Mouse (Mus musculus) limb, embryonic 11.5 days (tissue): ENCODE data around the gene Atf6b. TPM values are rescaled to one million over a fixed set of nuclear protein-coding genes. Genes with fewer than 3 reads are reported as not detected.

ENCODE experiments used
- ATAC-seq: fragments of 200-750 bp; cut with Nextera tagmentation; 2 replicates; pipeline ENCODE4 v1.8.0; 2017; ENCODE audit warnings: low read depth; ENCODE audit not compliant: insufficient number of reproducible peaks, low FRiP score, low TSS enrichment
- DNase-seq: peaks from one replicate; pipeline ENCODE4 v3.0.0-alpha.2; 2015; ENCODE audit warnings: low spot score
- H3K27ac ChIP-seq: fragments of 300-500 bp; sonication (generic); replicated peaks from 2 replicates; pipeline ENCODE4 v1.5.1; 2014; ENCODE audit warnings: low read depth, mild to moderate bottlenecking, low read length
- H3K27me3 ChIP-seq: fragments of 300-500 bp; sonication (generic); 2 replicates; pipeline ENCODE4 v1.6.1; 2014; ENCODE audit warnings: mild to moderate bottlenecking, low read length, mixed read lengths; ENCODE audit not compliant: control insufficient read depth, insufficient read depth
- H3K36me3 ChIP-seq: fragments of 300-500 bp; sonication (generic); 2 replicates; pipeline ENCODE4 v1.6.1; 2014; ENCODE audit warnings: mild to moderate bottlenecking, low read length, moderate library complexity, mixed read lengths; ENCODE audit not compliant: control insufficient read depth, insufficient read depth
- H3K4me1 ChIP-seq: fragments of 300-500 bp; sonication (generic); 2 replicates; pipeline ENCODE4 v1.6.1; 2014; ENCODE audit warnings: low read length, mixed read lengths; ENCODE audit not compliant: control insufficient read depth, insufficient read depth
- H3K4me2 ChIP-seq: fragments of 300-500 bp; sonication (generic); 2 replicates; pipeline ENCODE4 v1.6.1; 2014; ENCODE audit warnings: low read depth, mild to moderate bottlenecking, moderate library complexity; ENCODE audit not compliant: severe bottlenecking
- H3K4me3 ChIP-seq: fragments of 300-500 bp; sonication (generic); 2 replicates; pipeline ENCODE4 v1.5.1; 2014; ENCODE audit warnings: low read depth, low read length
- H3K9ac ChIP-seq: fragments of 300-500 bp; sonication (generic); 2 replicates; pipeline ENCODE4 v1.6.1; 2014; ENCODE audit warnings: mild to moderate bottlenecking, low read length
- H3K9me3 ChIP-seq: fragments of 300-500 bp; sonication (generic); 2 replicates; pipeline ENCODE4 v1.6.1; 2016; ENCODE audit warnings: low read length; ENCODE audit not compliant: control insufficient read depth
- WGBS: fragments of 180-500 bp; shearing (Covaris S2); extraction: QIAGEN DNeasy Blood & Tissue Kit; methylation state at CpG from one replicate; pipeline ENCODE4 v1.1.7; 2014; 5-methylcytosine and 5-hydroxymethylcytosine counted together
- polyA plus RNA-seq: library from polyadenylated mRNA; unstranded; fragments of >200 nt; fragmentation: Nextera tagmentation; extraction: Ambion mirVana; gene quantifications from 2 replicates; pipeline ENCODE4 v1.2.1, GENCODE M21; 2014

The Atf6b gene
- 63.4 and 71.4 TPM in 2 replicates for polyA plus RNA-seq

DNA sequence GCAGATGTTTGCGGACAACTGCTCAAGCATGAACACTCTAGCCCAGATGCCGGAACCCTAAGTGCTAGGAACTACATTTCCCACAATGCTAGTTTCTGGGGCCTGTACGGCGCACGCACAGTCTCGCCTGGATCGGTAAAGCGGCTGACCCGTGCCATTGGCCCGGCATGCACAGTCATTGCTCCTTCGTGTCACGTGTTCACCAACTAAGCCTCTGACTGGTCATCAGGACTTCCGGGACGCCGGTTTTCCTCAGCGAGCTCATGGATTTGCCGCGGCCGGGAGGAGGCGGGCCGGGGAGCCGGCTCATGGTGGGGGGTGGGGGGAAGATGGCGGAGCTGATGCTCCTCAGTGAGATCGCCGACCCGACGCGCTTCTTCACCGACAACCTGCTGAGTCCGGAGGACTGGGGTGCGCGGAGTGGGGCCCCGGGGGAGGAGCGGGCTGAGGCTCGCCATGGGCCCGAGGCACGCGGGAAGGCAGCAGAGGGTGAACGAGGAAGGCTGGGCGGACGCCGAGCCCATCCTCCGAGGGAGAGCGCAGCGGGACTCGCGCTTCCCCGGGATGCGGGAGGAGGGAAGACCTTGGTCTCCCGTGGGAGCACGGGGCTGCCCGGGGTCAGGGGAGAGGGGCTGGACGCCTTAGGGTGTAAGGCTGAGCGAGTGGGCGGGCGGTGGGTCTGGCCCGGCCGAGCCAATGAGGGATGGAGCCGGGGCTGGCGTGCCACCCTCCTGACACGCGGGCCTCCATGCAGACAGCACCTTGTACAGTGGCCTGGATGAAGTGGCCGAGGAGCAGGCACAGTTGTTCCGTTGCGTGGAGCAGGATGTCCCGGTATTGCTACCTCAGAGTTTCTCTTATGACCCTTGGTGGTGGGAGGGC is at the start of gene Atf6b:
Atf6b (plus strand) TSS at position 241 of the 882 bp plus-strand sequence.
- Histone ChIP-seq H3K4me1 (peaks cover 7% of the 10 kb centered on the region; the same call in 1 of the 2 replicates), H3K4me2 (peak within 1 kb of the TSS; percentile 87), H3K27me3 (no peaks in the 10 kb centered on the region), H3K27ac (peak within 1 kb of the TSS; percentile 62), H3K4me3 (peak within 1 kb of the TSS; percentile 97), H3K9me3 (no peaks in the 10 kb centered on the region), H3K9ac (peak within 1 kb of the TSS; percentile 91), H3K36me3 (peaks cover 10% of the 10 kb centered on the region)
- DNase-seq (peak; percentile 94), ATAC-seq (peak; percentile 96)
- 1% methylated on average over 63 of the region's 66 CpGs for WGBS

DNA sequence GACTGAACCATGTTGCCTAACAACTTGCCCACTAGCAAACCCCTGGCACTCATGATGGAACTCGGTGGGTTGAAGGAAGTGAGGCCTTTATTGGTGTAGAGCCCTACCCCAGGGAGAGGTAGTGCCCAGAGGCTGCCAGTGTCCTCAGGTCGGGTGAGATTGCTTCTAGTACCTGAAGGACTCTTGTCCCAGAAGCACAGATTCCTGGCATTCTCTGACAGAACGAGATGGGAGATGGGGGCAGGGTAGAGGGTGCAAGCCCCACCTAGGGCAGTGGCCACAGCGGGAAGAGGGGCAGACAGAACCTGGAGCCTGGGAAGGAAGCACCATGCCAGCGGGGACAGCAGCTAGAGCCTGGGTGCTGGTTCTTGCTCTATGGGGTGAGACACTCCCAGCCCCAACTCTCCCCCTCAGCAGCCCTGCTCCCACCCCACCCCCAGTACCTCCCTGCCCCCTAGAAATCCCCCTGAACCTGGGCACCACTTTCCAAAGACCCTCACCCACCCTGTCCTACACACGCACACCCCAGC is 49.3 kb upstream of the Atf6b start, which contains the start of gene Ager:
Ager (plus strand) TSS at position 297 of the 530 bp plus-strand sequence.
- Histone ChIP-seq H3K9ac (no peak within 1 kb of the TSS), H3K4me3 (no peak within 1 kb of the TSS), H3K27ac (no peak within 1 kb of the TSS), H3K4me2 (no peak within 1 kb of the TSS), H3K4me1 (peaks cover 25% of the 10 kb centered on the region), H3K36me3 (peaks cover 15% of the 10 kb centered on the region; the same call in 1 of the 2 replicates), H3K9me3 (no peaks in the 10 kb centered on the region), H3K27me3 (no peaks in the 10 kb centered on the region)
- DNase-seq = no peak
- 14% methylated on average over 6 of the region's 6 CpGs for WGBS
- no peak for ATAC-seq

DNA sequence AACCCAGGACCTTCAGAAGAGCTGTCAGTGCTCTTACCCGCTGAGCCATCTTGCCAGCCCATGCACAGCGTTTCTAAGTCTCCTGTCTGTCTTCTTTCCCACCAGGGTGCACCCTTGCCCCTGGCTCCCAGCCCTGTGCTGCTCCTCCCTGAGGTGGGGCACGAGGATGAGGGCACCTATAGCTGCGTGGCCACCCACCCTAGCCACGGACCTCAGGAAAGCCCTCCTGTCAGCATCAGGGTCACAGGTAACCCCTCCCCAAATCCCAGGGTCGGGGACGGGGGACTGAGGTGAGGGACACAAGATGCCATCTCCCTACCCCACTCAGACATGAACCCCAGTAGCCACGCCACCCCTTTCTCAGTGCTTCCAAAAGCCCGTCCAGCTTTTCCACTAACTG is 47.1 kb upstream of the Atf6b start:
- Histone ChIP-seq H3K4me2 (no peak overlapping the region), H3K9me3 (no peaks in the 10 kb centered on the region), H3K27me3 (no peaks in the 10 kb centered on the region), H3K27ac (no peak overlapping the region), H3K9ac (no peak overlapping the region), H3K36me3 (peaks cover 12% of the 10 kb centered on the region; the same call in 1 of the 2 replicates), H3K4me1 (peaks cover 17% of the 10 kb centered on the region), H3K4me3 (no peak overlapping the region)
- WGBS = 81% methylated on average over 9 of the region's 9 CpGs
- ATAC-seq (no peak), DNase-seq (no peak)

DNA sequence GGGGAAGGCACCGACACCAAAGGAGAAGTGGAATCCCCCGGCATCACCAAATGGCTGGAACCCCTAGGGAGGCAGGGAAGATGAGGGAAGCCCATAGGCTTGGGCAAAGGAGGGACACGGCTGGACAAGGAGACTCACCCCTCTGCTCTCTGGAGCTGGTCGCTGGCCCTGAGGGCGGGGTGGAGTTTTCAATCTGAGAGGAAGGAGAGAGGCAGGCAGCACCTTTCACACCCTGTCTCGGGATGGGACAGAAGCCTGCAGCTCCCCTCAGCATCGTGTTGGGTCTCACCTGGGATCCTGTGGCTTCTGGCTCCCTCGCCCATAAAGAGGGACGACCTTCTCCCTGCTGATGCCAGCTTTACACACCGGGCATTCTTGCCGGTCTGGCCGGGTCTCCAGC is 45.1 kb upstream of the Atf6b start:
- WGBS = 85% methylated on average over 12 of the region's 12 CpGs
- Histone ChIP-seq H3K9me3 (no peaks in the 10 kb centered on the region), H3K9ac (no peak overlapping the region), H3K27me3 (no peaks in the 10 kb centered on the region), H3K4me2 (0 out of 2 replicates have a peak overlapping the region, but pooled peaks have one; percentile 73), H3K36me3 (peaks cover 7% of the 10 kb centered on the region; the same call in 1 of the 2 replicates), H3K4me1 (peaks cover 25% of the 10 kb centered on the region), H3K27ac (no peak overlapping the region), H3K4me3 (no peak overlapping the region)
- ATAC-seq (no peak), DNase-seq (no peak)

DNA sequence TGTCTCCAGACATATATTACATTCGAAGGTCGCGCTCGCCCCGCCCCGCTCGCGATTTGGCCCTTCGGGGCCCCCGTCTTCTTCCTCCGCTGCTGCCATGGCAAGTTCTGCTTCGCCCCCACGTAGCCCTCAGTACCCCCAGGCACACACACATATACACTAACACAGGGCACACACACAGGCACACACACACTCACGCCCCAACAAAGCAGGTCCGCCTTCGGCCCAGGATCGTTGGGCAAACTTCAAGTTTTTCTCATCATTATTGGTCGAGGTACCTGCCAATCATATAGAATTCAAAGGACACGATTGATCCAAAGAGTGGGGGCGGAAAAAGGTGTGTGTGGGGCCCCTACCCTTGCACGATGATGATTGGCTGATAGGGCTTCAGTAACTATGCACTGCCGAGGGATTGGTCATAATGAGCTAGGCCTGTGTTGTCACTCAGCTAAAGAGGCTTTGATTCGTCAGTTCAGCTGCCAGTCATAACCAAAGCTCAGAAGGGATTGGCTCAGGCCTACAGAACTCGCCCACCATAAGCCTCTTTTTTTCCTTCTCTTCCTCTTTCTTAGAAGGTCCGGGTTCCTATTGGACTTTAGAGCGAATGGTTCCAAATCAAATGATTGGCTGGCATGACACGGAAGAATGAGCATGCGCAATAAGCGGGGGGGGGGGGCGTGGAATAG is 43.4 kb upstream of the Atf6b start, which contains the start of gene Rnf5:
Rnf5 (minus strand) TSS at position 316 of the 686 bp plus-strand sequence.
- Histone ChIP-seq H3K36me3 (peaks cover 7% of the 10 kb centered on the region; the same call in 1 of the 2 replicates), H3K27me3 (no peaks in the 10 kb centered on the region), H3K9ac (peak within 1 kb of the TSS; percentile 66), H3K4me1 (peaks cover 16% of the 10 kb centered on the region), H3K27ac (peak within 1 kb of the TSS; percentile 49), H3K9me3 (no peaks in the 10 kb centered on the region), H3K4me2 (peak within 1 kb of the TSS; percentile 93), H3K4me3 (peak within 1 kb of the TSS; percentile 96)
- WGBS = under 1% methylated on average over 30 of the region's 30 CpGs
- ATAC-seq (peak; percentile 97), DNase-seq (peak; percentile 99)

DNA sequence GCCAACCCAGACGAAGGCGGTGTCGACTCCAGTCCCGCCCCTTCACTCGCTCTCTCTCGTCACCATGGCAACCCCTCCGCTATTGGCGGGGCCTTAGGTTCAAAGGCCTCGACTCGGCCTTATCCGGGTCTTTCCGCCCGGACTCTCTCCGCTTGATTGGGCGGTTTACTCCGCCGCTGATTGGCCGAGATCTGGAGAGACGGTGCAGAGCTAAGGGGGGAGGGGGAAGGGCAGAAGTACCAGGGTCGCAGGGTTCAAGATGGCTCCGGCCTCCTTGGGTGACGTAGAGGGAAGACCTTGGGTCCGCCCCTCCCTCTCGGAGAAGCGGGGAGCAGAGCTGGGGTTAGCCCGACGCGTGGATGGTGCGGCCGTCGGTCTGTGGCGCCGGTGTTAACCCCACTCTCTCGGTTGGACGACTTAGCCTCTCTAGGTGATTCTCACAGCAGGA is 42.9 kb upstream of the Atf6b start, which contains the start of gene Agpat1:
Agpat1 (plus strand) TSS at position 202 of the 448 bp plus-strand sequence.
- DNase-seq (peak; percentile 99), ATAC-seq (peak; percentile 90)
- H3K9me3 ChIP-seq = no peaks in the 10 kb centered on the region
- H3K27ac ChIP-seq = peak within 1 kb of the TSS; percentile 72
- peak within 1 kb of the TSS; percentile 96 for H3K4me3 ChIP-seq
- peak within 1 kb of the TSS; percentile 93 for H3K4me2 ChIP-seq
- H3K27me3 ChIP-seq = no peaks in the 10 kb centered on the region
- H3K4me1 ChIP-seq = peaks cover 16% of the 10 kb centered on the region
- WGBS = 0% methylated on average over 35 of the region's 35 CpGs
- peaks cover 7% of the 10 kb centered on the region; the same call in 1 of the 2 replicates for H3K36me3 ChIP-seq
- peak within 1 kb of the TSS; percentile 89 for H3K9ac ChIP-seq

DNA sequence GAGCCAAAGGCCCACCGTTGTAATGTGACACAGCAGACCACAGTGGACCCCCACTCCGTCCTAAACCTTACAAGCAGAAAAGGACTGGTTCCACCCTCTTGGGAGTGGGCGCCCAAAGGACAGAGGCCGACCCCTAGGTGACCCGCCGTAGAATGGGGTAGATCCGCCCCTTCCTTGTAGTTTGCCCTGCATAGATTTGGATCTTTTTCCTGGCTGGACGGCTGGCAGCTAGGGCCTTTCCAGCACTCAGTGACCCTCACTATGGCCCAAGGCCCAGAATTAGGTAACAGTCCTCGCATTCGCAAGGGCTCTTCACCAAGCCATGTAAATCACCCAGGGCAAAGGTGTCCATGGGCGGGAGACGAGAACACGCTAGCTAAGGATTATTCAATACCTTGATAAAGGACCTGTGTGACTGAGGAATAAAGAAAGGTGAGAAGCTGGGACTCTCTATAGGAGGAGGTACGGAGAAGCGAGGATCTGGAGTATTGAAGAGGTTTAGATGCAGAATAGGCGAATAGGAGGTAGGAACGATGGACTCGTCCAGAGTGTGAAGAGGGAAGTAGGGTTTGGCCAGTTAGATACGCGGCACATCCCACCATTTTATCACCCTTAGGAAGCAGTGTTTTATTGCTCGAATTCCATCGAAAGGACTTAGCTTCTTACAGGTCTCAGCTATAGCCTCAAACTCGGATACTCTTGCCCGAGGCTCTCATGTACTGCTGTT is 42.3 kb upstream of the Atf6b start:
- H3K9me3 ChIP-seq = no peaks in the 10 kb centered on the region
- peak overlapping the region; percentile 89 for H3K9ac ChIP-seq
- H3K36me3 ChIP-seq = peaks cover 7% of the 10 kb centered on the region; the same call in 1 of the 2 replicates
- DNase-seq (no peak), ATAC-seq (no peak)
- peak overlapping the region; percentile 93 for H3K4me2 ChIP-seq
- WGBS = 10% methylated on average over 24 of the region's 24 CpGs
- peaks cover 16% of the 10 kb centered on the region for H3K4me1 ChIP-seq
- peak overlapping the region; percentile 96 for H3K4me3 ChIP-seq
- no peaks in the 10 kb centered on the region for H3K27me3 ChIP-seq
- peak overlapping the region; percentile 72 for H3K27ac ChIP-seq
